Mouse (Mus musculus) stomach, embryonic 15.5 days (tissue): Measurements from ENCODE around the gene Creb3. TPM values are rescaled to one million over a fixed set of nuclear protein-coding genes. Genes with fewer than 3 reads are reported as not detected.
"Not testable (repeated sequence)": the region's sequence is repeated elsewhere in the genome, so short reads cannot be mapped to it uniquely, and the experiment has no call there.

Experiments used
- ATAC-seq: fragments of 200-750 bp; cut with Nextera tagmentation; 2 replicates; pipeline ENCODE4 v1.8.0; 2017; ENCODE audit warnings: low read depth, moderate number of reproducible peaks, moderate TSS enrichment; ENCODE audit not compliant: insufficient read depth, low FRiP score
- H3K27ac ChIP-seq: fragments of 300-500 bp; sonication (generic); 2 replicates; pipeline ENCODE4 v1.5.1; 2015; ENCODE audit warnings: mild to moderate bottlenecking, inconsistent platforms
- H3K27me3 ChIP-seq: fragments of 300-500 bp; sonication (generic); replicated peaks from 2 replicates; pipeline ENCODE4 v1.6.1; 2015; ENCODE audit warnings: inconsistent platforms
- H3K36me3 ChIP-seq: fragments of 300-500 bp; sonication (generic); 2 replicates; pipeline ENCODE4 v1.6.1; 2015; ENCODE audit warnings: inconsistent platforms
- H3K4me1 ChIP-seq: fragments of 300-500 bp; sonication (generic); 2 replicates; pipeline ENCODE4 v1.6.1; 2015; ENCODE audit warnings: inconsistent platforms
- H3K4me2 ChIP-seq: fragments of 300-500 bp; sonication (generic); 2 replicates; pipeline ENCODE4 v1.6.1; 2015; ENCODE audit warnings: mild to moderate bottlenecking, inconsistent platforms
- H3K4me3 ChIP-seq: fragments of 300-500 bp; sonication (generic); replicated peaks from 2 replicates; pipeline ENCODE4 v1.5.1; 2015; ENCODE audit warnings: inconsistent platforms
- H3K9ac ChIP-seq: fragments of 300-500 bp; sonication (generic); 2 replicates; pipeline ENCODE4 v1.6.1; 2015; ENCODE audit warnings: inconsistent platforms
- H3K9me3 ChIP-seq: fragments of 300-500 bp; sonication (generic); 2 replicates; pipeline ENCODE4 v1.6.1; 2016; ENCODE audit warnings: inconsistent platforms
- WGBS: fragments of 180-500 bp; shearing (Covaris S2); methylation state at CpG from one replicate; pipeline ENCODE4 v1.1.7; 2015; 5-methylcytosine and 5-hydroxymethylcytosine counted together
- polyA plus RNA-seq: library from polyadenylated mRNA; unstranded; fragments of >200 nt; fragmentation: Nextera tagmentation; extraction: Ambion mirVana; gene quantifications from 2 replicates; pipeline ENCODE4 v1.2.1, GENCODE M21; 2015

The Creb3 gene
- polyA plus RNA-seq, 1 experiment from 2014 or later = 70.8 TPM

DNA sequence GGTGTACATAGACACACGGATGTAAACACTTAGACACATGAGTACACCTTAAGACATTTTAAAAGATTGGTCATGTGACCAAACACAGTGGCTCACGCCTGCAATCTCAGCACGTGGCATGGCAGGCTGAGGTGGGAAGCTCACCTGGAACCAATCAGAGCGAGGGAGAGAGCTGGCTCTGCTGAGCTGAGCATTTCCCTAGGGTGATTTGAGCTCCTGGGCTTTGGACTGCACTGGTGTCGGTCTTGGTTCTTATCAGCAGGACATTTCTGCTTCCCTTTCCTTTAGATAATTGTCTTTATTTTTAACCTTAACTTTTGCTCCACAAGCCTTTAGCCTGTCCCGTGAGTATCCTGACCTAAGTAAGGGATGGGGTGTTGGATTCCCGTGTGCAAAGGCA lies 25.5 kb downstream of the Creb3 start:
- H3K27me3 ChIP-seq = no peaks in the 10 kb centered on the region
- H3K4me3 ChIP-seq = no peak overlapping the region
- no peak for ATAC-seq
- no peak overlapping the region for H3K4me2 ChIP-seq
- H3K9me3 ChIP-seq = no peaks in the 10 kb centered on the region
- WGBS = 47% methylated on average over 7 of the region's 7 CpGs
- no peak overlapping the region for H3K27ac ChIP-seq
- no peaks in the 10 kb centered on the region for H3K4me1 ChIP-seq
- H3K36me3 ChIP-seq = peaks cover 10% of the 10 kb centered on the region
- no peak overlapping the region for H3K9ac ChIP-seq

DNA sequence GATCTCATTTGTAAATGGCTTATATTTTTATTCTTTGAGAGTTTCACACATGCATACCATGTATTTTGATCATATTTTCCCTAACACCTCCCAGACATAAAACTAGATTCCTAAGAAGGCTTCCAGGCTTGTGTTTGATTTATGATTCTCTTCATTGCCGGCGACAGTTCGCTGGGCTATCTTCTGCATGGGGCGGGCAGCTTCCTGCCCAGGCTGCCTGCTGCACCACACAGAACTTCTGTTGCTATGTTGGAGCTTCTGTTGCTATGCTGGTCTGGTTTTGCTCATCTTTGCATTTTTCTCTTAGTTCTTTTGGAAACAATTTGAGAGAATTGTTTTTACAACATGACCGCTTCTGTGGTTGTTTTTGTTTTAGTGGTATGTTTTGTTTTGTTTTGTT lies 29.4 kb downstream of the Creb3 start:
- 53% methylated on average over 5 of the region's 5 CpGs for WGBS

DNA sequence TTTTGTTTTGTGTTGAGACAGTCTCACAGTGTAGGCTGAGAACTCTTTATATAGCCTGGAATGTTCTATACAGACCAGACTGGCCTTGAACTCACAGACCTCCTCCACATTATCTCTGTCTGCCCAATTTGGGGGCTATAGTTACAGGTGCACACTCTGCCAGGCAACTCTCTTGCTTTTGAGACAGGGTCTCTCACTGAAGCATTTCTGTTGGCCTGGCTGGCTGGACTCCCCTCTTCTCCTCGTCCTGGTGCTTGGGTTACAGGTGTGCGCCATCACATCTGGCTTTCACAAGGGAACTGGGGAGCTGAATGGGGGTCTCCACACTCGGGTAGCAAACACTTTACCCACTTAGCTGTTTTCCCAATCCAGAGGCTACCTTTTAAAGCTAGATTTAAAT lies 29.8 kb downstream of the Creb3 start:
- Histone ChIP-seq H3K4me1 (no peaks in the 10 kb centered on the region), H3K36me3 (no peaks in the 10 kb centered on the region), H3K9ac (no peak overlapping the region), H3K4me2 (no peak overlapping the region), H3K4me3 (no peak overlapping the region), H3K27me3 (no peaks in the 10 kb centered on the region), H3K27ac (no peak overlapping the region), H3K9me3 (no peaks in the 10 kb centered on the region)
- no peak for ATAC-seq
- 76% methylated on average over 3 of the region's 3 CpGs for WGBS

More for the DNA sequence above, 29.4 kb downstream of the Creb3 start:
- H3K9ac ChIP-seq = no peak overlapping the region
- H3K4me2 ChIP-seq = no peak overlapping the region
- H3K27me3 ChIP-seq = no peaks in the 10 kb centered on the region
- H3K27ac ChIP-seq = no peak overlapping the region
- no peaks in the 10 kb centered on the region for H3K36me3 ChIP-seq
- H3K4me1 ChIP-seq = no peaks in the 10 kb centered on the region
- no peaks in the 10 kb centered on the region for H3K9me3 ChIP-seq
- ATAC-seq = no peak
- no peak overlapping the region for H3K4me3 ChIP-seq

DNA sequence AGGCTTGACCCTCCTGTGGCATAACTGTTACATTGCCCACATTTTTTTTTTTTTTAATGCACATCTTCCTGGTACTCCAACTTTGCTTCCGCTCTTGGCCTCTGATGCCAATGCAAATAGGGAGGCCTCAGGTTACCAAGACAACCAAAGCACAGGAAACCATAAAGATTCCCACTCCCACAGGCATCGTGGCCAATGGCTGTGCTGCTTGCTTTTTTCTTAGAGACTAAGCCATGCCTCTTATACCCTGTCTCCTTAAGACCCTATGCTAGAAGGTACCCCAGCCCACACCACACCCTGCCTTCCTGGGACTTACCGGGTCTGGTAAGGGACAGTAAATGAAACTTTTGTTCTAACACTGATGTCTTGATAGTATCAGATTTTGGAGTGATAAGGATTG lies 31.3 kb downstream of the Creb3 start:
- no peak overlapping the region for H3K27ac ChIP-seq
- H3K4me1 ChIP-seq = no peaks in the 10 kb centered on the region
- no peaks in the 10 kb centered on the region for H3K27me3 ChIP-seq
- no peak overlapping the region for H3K4me2 ChIP-seq
- H3K36me3 ChIP-seq = no peaks in the 10 kb centered on the region
- no peak overlapping the region for H3K4me3 ChIP-seq
- H3K9ac ChIP-seq = no peak overlapping the region
- ATAC-seq = no peak
- 52% methylated on average over 3 of the region's 3 CpGs for WGBS
- H3K9me3 ChIP-seq = no peaks in the 10 kb centered on the region

DNA sequence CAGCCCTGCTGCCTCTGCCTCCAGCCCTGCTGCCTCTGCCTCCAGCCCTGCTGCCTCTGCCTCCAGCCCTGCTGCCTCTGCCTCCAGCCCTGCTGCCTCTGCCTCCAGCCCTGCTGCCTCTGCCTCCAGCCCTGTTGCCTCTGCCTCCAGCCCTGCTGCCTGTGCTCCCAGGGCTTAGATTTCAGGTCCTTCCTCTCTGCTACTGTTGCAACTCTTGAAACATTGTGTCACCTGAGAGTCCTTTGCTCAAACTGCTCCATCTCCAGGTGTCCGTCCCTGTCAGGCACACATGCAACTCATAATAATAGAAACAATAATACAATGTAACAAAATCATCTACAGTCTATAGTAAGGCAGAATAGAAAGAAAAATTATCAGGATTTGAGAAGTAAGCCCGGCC lies 34.5 kb downstream of the Creb3 start:
- not testable (repeated sequence) for H3K9ac ChIP-seq, H3K27ac ChIP-seq, H3K4me3 ChIP-seq, H3K9me3 ChIP-seq, H3K4me2 ChIP-seq, ATAC-seq, H3K27me3 ChIP-seq, H3K36me3 ChIP-seq, H3K4me1 ChIP-seq
- WGBS = 84% methylated on average over 2 of the region's 2 CpGs

DNA sequence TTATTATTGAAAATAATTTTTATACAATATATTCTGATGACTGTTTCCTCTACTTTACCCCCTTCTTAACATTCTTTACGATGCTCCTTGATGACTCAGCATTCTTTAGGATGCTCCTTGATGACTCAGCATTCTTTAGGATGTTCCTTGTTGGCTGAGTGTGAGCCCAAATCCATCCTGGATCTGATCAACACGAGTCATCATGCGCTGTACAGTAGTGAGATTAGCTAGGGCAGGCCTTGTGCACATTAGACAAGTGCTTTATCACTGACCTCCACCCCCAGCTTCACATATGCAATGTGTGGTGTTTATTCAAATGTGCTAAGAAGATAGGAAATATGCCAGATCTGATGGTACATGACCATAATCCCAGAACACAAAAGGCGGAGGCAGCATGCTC lies 36.1 kb downstream of the Creb3 start:
- Histone ChIP-seq H3K36me3 (no peaks in the 10 kb centered on the region), H3K9me3 (no peaks in the 10 kb centered on the region), H3K4me1 (no peaks in the 10 kb centered on the region), H3K4me2 (no peak overlapping the region), H3K4me3 (no peak overlapping the region), H3K27ac (no peak overlapping the region), H3K9ac (no peak overlapping the region), H3K27me3 (no peaks in the 10 kb centered on the region)
- ATAC-seq = peak; percentile 87; the same call in 1 of the 2 replicates
- 70% methylated on average over 4 of the region's 4 CpGs for WGBS

DNA sequence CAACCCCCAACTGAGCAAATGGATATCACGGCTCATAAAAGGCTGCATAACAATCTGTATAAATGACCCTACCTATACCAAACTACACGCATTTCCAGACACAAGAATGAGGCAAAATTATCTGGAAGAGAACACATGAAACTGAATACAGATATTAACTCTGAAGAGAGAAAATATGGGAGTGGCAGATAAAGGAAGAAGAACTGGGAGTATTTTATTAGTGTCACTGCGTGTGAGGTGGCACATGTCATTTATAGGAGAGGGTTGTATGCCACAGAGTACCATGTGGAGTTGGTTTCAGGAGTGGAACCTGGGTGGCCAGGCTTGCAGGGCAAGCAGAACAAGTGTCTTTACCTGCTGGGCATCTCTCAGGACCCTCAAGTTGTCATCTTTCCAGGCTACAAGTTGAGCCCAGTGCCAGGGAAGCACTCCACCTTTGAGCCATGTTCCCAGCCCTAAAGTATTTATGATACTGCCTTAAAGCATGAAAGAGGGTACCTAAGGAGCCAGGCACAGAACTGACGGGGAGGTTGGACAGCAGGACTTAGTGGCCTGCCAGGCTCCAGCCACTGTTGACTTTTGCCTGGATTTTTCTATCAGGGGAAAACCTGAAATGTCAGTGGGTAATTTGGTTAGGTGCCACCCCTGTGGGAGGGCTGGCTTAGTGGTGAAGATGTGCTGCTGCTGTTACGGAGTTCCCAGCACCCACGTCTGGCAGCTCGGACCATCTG lies 36.7 kb downstream of the Creb3 start:
- no peak overlapping the region for H3K27ac ChIP-seq
- no peaks in the 10 kb centered on the region for H3K27me3 ChIP-seq
- H3K36me3 ChIP-seq = no peaks in the 10 kb centered on the region
- no peaks in the 10 kb centered on the region for H3K9me3 ChIP-seq
- no peak for ATAC-seq
- H3K9ac ChIP-seq = no peak overlapping the region
- H3K4me2 ChIP-seq = no peak overlapping the region
- H3K4me3 ChIP-seq = no peak overlapping the region
- 79% methylated on average over 7 of the region's 7 CpGs for WGBS
- no peaks in the 10 kb centered on the region for H3K4me1 ChIP-seq

DNA sequence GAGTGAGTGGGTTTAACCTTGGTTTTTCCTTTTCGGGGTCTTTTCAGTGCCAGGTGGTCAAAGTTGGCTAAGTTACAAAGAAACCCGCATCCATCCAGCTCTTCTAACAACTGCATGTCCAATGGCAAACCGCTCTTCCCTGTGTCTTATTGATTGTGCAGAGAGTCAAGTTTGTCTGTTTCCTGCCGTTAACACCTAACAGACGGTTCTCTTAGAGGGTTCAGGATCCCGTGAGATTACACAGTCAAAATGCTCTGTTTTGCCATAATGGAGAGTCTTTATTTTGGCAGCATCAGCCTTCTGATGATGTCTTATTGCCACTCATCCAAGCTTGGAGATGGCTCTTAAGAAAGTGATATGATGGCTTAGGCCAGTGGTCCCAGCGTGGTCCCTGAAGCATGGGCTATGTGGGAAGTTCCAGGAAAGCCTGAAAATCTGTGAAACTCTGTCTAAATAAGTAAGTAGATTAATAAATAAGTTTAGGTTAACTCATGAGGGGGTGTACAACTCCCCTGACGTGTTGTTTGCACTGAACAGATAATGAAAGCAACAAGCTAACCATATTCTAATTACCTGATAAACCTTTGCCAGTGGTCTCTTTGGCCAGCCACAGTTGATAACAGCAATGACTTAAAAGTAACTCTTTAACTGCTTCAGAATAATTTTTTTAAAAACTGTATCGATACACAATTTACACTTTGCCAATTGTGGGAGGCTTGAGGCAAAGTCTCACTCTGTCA lies 38.2 kb downstream of the Creb3 start:
- no peaks in the 10 kb centered on the region for H3K9me3 ChIP-seq
- H3K27me3 ChIP-seq = no peaks in the 10 kb centered on the region
- H3K27ac ChIP-seq = no peak overlapping the region
- no peaks in the 10 kb centered on the region for H3K4me1 ChIP-seq
- 74% methylated on average over 9 of the region's 9 CpGs for WGBS
- no peak for ATAC-seq
- no peak overlapping the region for H3K4me3 ChIP-seq
- H3K9ac ChIP-seq = no peak overlapping the region
- H3K4me2 ChIP-seq = no peak overlapping the region
- no peaks in the 10 kb centered on the region for H3K36me3 ChIP-seq

DNA sequence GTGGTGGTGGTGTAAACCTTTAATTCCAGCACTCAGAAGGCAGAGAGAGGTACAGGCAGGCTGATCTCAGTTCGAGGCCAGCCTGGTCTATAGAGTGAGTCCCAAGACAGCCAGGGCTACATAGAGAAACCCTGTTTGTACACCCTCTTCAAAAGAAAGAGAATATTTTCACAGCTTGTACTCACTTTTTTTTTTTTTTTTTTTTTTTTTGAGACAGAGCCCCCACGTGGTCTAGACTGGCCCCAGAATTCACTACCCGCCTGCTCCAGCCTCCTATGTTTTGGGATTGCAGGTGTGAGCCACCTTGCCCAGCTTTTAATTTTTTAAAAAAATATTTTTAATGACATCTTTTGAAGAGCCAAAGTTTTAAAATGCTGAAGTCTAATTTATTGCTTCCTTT lies 42.0 kb downstream of the Creb3 start:
- Histone ChIP-seq H3K4me1 (no peaks in the 10 kb centered on the region), H3K27me3 (no peaks in the 10 kb centered on the region), H3K27ac (no peak overlapping the region), H3K9me3 (no peaks in the 10 kb centered on the region), H3K4me2 (no peak overlapping the region), H3K9ac (no peak overlapping the region), H3K36me3 (no peaks in the 10 kb centered on the region), H3K4me3 (no peak overlapping the region)
- ATAC-seq = no peak
- WGBS = 75% methylated on average over 3 of the region's 3 CpGs

DNA sequence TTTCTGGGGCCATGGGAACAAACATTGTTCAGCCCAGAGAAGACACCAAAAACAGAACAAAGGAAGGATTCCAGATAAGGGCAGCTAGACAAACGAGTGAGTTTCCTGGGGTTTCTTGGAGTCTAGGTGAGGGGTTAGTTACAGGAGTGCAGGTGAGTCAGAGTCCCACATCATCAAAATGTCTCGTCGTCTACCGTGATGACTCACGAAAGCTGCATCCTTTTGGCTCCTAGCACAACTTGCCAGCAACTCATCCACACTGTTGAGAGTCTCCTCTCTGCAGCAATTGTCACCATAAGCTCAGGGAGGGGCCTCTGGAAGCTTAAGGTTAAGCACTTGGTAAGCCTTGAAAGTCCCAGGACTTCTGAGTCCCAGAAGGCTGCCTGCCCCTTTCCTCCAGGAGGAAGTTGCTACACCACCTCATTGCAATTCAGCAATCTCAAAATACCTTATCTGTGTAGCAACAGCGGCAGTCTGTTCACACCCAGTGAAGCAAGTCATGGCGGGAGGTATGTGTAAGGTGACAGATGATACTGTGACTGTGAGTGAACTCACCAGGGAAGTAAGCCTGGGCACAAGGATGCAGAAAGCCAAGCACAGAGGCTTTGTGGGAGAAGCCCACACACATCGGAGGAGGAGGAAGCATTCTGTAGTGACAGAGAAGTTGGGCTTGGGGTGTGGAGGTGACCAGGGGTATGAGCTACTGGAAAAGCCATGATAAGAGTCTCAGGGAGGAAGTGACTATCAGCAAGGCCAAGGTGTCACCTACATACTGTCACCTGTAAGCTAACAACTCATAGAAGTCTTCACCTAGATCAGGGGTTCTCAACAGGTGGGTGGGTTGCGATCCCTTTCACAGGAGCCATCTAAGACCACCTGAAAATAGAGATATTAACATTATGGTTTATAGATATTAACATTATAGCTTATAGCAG lies 42.9 kb downstream of the Creb3 start:
- no peak overlapping the region for H3K9ac ChIP-seq
- H3K27ac ChIP-seq = no peak overlapping the region
- 62% methylated on average over 9 of the region's 9 CpGs for WGBS
- ATAC-seq = peak; percentile 87
- H3K27me3 ChIP-seq = no peaks in the 10 kb centered on the region
- no peaks in the 10 kb centered on the region for H3K9me3 ChIP-seq
- no peak overlapping the region for H3K4me3 ChIP-seq
- no peaks in the 10 kb centered on the region for H3K4me1 ChIP-seq
- no peaks in the 10 kb centered on the region for H3K36me3 ChIP-seq
- no peak overlapping the region for H3K4me2 ChIP-seq

DNA sequence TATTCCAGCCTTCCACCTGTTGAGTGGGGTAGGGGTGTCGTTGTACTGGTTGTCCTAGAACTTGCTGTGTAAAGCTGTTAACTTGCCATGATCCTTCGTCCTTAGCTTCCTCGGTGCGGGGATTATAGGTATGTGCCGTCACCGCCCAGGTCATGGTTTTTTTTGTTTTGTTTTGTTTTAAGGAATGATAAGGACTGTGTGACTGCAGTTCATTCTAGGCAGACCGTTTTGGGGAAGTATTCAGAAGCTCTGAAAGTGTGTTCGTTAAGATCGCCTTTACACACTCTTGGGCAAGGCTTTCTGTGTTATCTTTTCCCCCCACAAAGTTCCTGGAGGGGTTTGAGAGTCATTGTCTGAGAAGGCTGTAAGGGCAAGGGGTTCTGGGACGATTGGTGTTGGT lies 50.4 kb downstream of the Creb3 start:
- Histone ChIP-seq H3K4me2 (no peak overlapping the region), H3K9me3 (no peaks in the 10 kb centered on the region), H3K27ac (no peak overlapping the region), H3K4me1 (no peaks in the 10 kb centered on the region), H3K27me3 (no peaks in the 10 kb centered on the region), H3K4me3 (no peak overlapping the region), H3K9ac (no peak overlapping the region), H3K36me3 (no peaks in the 10 kb centered on the region)
- ATAC-seq = no peak
- 51% methylated on average over 10 of the region's 10 CpGs for WGBS
